Mouse (Mus musculus) heart, adult 2 months (tissue): ENCODE measurements around the gene Syn3. TPM values are rescaled to one million over a fixed set of nuclear protein-coding genes. Genes with fewer than 3 reads are reported as not detected.

Experiments used
- DNase-seq, 2 experiments: peaks; one replicate each; pipeline ENCODE4 v3.0.0; 2021
- H3K27ac ChIP-seq: fragments of 200-600 bp; 2 replicates; pipeline ENCODE4 v1.8.1; 2022
- H3K27me3 ChIP-seq: fragments of 200-500 bp; 2 replicates; pipeline ENCODE4 v1.6.1; 2012; ENCODE audit warnings: mild to moderate bottlenecking, low read length, inconsistent platforms, mixed read lengths; ENCODE audit not compliant: control insufficient read depth, insufficient read depth
- H3K36me3 ChIP-seq: fragments of 200-500 bp; 2 replicates; pipeline ENCODE4 v1.6.1; 2012; ENCODE audit warnings: low read length, inconsistent platforms; ENCODE audit not compliant: control insufficient read depth, insufficient read depth
- H3K4me1 ChIP-seq: fragments of 200-500 bp; 2 replicates; pipeline ENCODE4 v1.6.1; 2011; ENCODE audit warnings: low read length; ENCODE audit not compliant: control insufficient read depth, insufficient read depth
- H3K4me3 ChIP-seq: fragments of 200-600 bp; 2 replicates; pipeline ENCODE4 v1.8.1; 2022
- H3K79me2 ChIP-seq: fragments of 200-500 bp; replicated peaks from 2 replicates; pipeline ENCODE4 v1.6.1; 2012; ENCODE audit warnings: mild to moderate bottlenecking, inconsistent platforms, low read length, moderate library complexity, mixed read lengths; ENCODE audit not compliant: control insufficient read depth, insufficient read depth
- H3K9ac ChIP-seq: fragments of 200-500 bp; 2 replicates; pipeline ENCODE4 v1.6.1; 2012; ENCODE audit warnings: low read depth, mild to moderate bottlenecking, control low read depth, inconsistent platforms, low read length, mixed read lengths
- CTCF ChIP-seq: fragments of 200-600 bp; IDR thresholded peaks from 2 replicates; pipeline ENCODE4 v1.8.1; 2022; ENCODE audit warnings: antibody characterized with exemption, mild to moderate bottlenecking, moderate library complexity
- EP300 ChIP-seq: fragments of 200-500 bp; IDR thresholded peaks from 2 replicates; pipeline ENCODE4 v1.6.1; 2011; ENCODE audit warnings: low read depth, low read length, control low read depth; ENCODE audit not compliant: insufficient read depth
- POLR2A ChIP-seq: fragments of 200-500 bp; IDR thresholded peaks from 2 replicates; pipeline ENCODE4 v1.6.1; 2011; ENCODE audit warnings: mild to moderate bottlenecking, low read depth, low read length, control low read depth; ENCODE audit not compliant: insufficient read depth
- WGBS: fragments of 180-500 bp; shearing (Covaris S2); methylation state at CpG from one replicate; pipeline ENCODE4 v1.1.7; 2018; 5-methylcytosine and 5-hydroxymethylcytosine counted together
- intact Hi-C: fragments of 180-260 bp; cut with DNase I; formaldehyde crosslinking; loops from one replicate; pipeline ENCODE4 v1.15.1; 2025
- polyA plus RNA-seq: library from polyadenylated mRNA; depleted of rRNA; stranded (reverse); fragments of >200 nt; gene quantifications from 2 replicates; pipeline ENCODE4 v1.2.3, GENCODE M21; 2012
- total RNA-seq, 2 experiments: library from RNA; stranded (reverse); gene quantifications; 2 replicates each; pipeline ENCODE4 v1.2.3; 2021

The Syn3 gene
- total and polyA plus RNA-seq, 3 experiments, result 0.31 to 0.75 (median 0.41) TPM

DNA sequence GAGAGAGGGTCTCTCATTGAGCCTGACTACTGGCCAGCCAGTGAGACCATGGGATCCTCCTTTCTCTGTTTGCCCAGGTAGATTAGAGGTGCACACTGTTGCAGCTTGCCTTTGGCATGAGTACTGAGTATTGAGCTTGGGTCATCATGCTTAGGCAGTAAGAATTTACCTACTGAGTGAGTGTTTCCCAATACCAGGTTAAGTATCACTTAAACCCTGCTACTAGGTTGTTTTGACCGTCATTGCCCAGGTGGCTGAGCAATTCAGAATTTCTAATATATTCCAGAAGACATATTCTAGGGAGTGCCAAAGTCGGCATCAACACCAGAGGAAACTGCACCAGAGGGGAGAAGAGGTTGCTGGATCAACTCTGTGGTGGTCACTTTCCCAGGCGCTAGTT is 273.2 kb downstream of the Syn3 start:
- Histone ChIP-seq H3K4me1 (peaks cover 3% of the 10 kb centered on the region; the same call in 1 of the 2 replicates), H3K36me3 (no peaks in the 10 kb centered on the region), H3K4me3 (no peak overlapping the region), H3K79me2 (no peaks in the 10 kb centered on the region), H3K9ac (no peak overlapping the region), H3K27me3 (no peaks in the 10 kb centered on the region), H3K27ac (no peak overlapping the region)
- 90% methylated on average over 3 of the region's 3 CpGs for WGBS
- intact Hi-C loops, result no loop called here
- no peak for DNase-seq
- TF ChIP-seq CTCF (no peak), EP300 (no peak), POLR2A (no peak)

DNA sequence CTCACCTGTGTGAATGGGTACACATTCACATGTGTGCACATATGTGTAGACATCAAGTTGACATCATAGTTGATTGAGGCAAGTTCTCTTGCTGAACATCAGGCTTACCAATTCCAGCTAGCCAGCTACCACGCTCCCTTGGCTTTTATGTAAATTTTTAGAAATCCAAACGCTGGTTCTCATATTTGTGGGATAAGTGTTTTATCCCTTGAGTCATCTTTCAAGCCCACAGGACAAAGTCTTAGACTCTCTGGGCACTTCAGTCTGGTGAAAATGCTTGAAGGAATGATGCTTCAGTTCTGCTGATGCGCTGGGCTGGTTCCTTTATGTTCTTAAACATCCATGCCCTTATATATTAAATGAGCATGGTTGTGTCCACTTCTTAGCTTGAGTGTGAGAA is 279.7 kb downstream of the Syn3 start:
- intact Hi-C loops, result no loop called here
- Histone ChIP-seq H3K4me3 (no peak overlapping the region), H3K36me3 (no peaks in the 10 kb centered on the region), H3K4me1 (no peaks in the 10 kb centered on the region), H3K27me3 (no peaks in the 10 kb centered on the region), H3K79me2 (no peaks in the 10 kb centered on the region), H3K9ac (no peak overlapping the region), H3K27ac (no peak overlapping the region)
- TF ChIP-seq CTCF, result no peak
- TF ChIP-seq POLR2A, result no peak
- no peak for TF ChIP-seq EP300
- 93% methylated on average over 3 of the region's 3 CpGs for WGBS
- no peak for DNase-seq

DNA sequence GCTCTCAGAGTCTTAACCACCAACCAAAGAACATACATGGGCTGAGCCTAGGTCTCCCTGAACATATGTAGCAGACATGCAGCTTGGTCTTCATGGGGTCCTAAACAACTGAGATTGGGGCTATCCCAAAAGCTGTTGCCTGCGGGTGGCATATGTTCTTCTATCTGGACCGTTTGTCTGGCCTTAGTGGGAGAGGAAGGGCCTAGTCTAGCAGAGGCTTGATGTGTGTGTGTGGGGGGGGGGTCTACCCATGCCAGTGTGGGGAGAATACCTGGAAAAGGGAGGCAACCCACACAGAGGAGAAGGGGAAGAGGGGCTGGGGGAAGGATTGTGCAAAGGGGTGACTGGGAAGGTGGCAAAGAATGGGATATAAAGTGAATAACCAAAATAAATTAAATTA is 281.9 kb downstream of the Syn3 start:
- H3K4me3 ChIP-seq, result no peak overlapping the region
- WGBS, result 88% methylated on average over 2 of the region's 2 CpGs
- H3K27ac ChIP-seq, result no peak overlapping the region
- TF ChIP-seq CTCF, result no peak
- TF ChIP-seq POLR2A, result no peak
- no peak for TF ChIP-seq EP300
- no peaks in the 10 kb centered on the region for H3K4me1 ChIP-seq
- H3K36me3 ChIP-seq, result no peaks in the 10 kb centered on the region
- H3K27me3 ChIP-seq, result no peaks in the 10 kb centered on the region
- H3K79me2 ChIP-seq, result no peaks in the 10 kb centered on the region
- H3K9ac ChIP-seq, result no peak overlapping the region
- intact Hi-C loops, result no loop called here
- no peak for DNase-seq

DNA sequence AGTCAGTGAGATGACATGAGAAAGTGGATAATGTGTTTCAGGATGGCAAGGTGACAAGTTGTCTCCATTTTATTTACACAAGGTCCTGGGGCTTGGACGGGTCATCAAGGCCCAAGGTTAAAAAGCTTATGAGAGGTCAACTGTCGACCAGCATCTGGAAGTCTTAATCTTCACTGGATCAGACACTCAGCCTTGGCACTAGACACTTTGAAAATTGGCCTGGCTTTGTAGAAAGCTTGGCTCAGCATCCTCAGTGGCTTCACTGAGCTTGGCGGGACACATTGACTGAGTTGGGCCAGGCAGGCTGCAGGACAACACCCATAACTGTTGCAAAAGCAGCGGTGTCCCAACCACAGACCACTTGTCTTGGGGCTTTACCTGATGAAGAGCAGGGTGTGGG is 286.6 kb downstream of the Syn3 start:
- Histone ChIP-seq H3K27ac (no peak overlapping the region), H3K27me3 (no peaks in the 10 kb centered on the region), H3K9ac (no peak overlapping the region), H3K4me1 (no peaks in the 10 kb centered on the region), H3K36me3 (no peaks in the 10 kb centered on the region), H3K79me2 (no peaks in the 10 kb centered on the region), H3K4me3 (no peak overlapping the region)
- DNase-seq, result peak; percentile 39 to 66
- 73% methylated on average over 4 of the region's 4 CpGs for WGBS
- intact Hi-C loops, result no loop called here
- TF ChIP-seq CTCF (no peak), EP300 (no peak), POLR2A (no peak)

DNA sequence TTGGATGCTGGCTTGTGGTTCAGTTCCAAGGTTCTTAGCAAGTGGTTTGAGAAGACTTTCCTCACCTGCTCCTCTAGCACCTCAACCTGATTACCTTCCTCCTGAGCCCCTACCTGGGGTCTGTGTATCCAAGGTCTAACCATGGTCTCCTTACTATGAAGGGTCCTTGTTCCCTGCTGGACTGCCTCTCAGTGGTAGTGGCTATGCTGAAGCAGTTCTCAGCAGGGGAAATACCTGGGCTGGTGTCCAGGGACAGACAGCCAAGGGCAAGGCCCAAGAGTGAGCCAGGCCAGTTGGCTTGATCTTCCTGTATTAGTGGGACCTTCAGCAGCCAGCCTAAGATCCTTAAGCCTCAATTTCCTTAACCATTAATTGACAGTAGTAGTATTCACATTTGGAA is 294.8 kb downstream of the Syn3 start:
- peak; percentile 79 to 87 for DNase-seq
- H3K27me3 ChIP-seq, result no peaks in the 10 kb centered on the region
- no peak overlapping the region for H3K9ac ChIP-seq
- intact Hi-C loops, result no loop called here
- H3K4me1 ChIP-seq, result peaks cover 4% of the 10 kb centered on the region
- peak overlapping the region; percentile 45 for H3K27ac ChIP-seq
- no peaks in the 10 kb centered on the region for H3K36me3 ChIP-seq
- no peaks in the 10 kb centered on the region for H3K79me2 ChIP-seq
- no peak overlapping the region for H3K4me3 ChIP-seq
- TF ChIP-seq EP300, result no peak
- TF ChIP-seq CTCF, result no peak
- no peak for TF ChIP-seq POLR2A

DNA sequence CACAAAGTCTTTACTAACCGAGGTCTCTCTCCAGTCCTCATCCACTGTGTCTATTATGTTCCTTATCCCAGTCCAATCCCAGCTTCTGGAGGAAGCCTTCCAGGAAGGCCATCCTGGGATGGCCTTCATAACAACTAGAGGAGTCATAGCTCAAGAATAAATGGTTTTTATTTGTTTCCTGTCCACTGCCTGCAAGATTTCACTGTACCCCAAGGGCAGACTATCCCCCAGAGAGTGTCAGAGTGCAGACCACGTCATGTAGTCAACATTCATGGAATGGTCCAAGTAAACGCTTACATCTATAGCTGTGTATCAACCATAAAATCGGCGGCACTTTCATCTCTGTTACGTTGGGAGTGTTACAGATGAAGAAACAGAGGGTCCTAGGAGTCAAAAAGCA is 295.5 kb downstream of the Syn3 start:
- 70% methylated on average over 6 of the region's 6 CpGs for WGBS
- Histone ChIP-seq H3K4me1 (peaks cover 4% of the 10 kb centered on the region), H3K27me3 (no peaks in the 10 kb centered on the region), H3K9ac (no peak overlapping the region), H3K4me3 (no peak overlapping the region), H3K79me2 (no peaks in the 10 kb centered on the region), H3K36me3 (no peaks in the 10 kb centered on the region), H3K27ac (peak overlapping the region; percentile 45)
- intact Hi-C loops, result no loop called here
- TF ChIP-seq EP300 (no peak), POLR2A (no peak), CTCF (no peak)
- DNase-seq, result no peak
